Mouse (Mus musculus): ENCODE measurements around the gene Borcs5. TPM values are rescaled to one million over a fixed set of nuclear protein-coding genes. Genes with fewer than 3 reads are reported as not detected.
A peak's percentile ranks its signal among the peaks of the same experiment; 100 is the strongest.

Borcs5 gene
- polyA plus RNA-seq (2012; rRNA removed): 9.2 and 12.3 TPM in 2 replicates

DNA sequence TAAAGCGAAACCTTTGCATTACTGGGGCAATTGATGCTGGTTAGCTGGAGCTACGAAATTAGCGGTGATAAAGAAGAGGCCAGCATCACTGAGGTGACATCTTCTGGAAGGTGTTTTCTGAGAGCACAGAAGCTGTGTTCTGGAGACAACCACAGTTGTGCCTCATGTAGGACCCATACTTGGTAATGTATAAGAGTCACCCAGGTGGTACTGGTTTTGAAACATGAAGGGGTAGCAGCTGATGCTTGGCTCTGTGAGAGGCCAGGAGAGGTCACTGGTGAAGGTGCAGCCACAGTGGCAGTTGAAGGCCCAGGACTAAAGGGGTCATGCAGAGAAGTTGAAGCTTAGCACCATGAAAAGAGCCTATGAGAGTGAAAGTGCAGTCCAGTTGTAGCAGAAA is at the start of gene Borcs5:
Gene Borcs5 (plus strand): TSS at position 301 of the 400 bp plus-strand sequence.
- DNase-seq (ENCODE audit: low read depth in 1 of 2, low spot score in 2 of 2): no peak
- Histone ChIP-seq H3K36me3 (ENCODE audit: control insufficient read depth, insufficient read depth, low read length) (no peaks in the 10 kb centered on the region), H3K27me3 (ENCODE audit: control insufficient read depth, insufficient read depth, low read length) (no peaks in the 10 kb centered on the region), H3K4me3 (ENCODE audit: extremely low read depth, insufficient read depth, insufficient read length) (no peak within 1 kb of the TSS), H3K4me1 (ENCODE audit: control insufficient read depth, insufficient read depth, insufficient read length) (no peaks in the 10 kb centered on the region), H3K27ac (ENCODE audit: insufficient read depth, low read length) (no peak within 1 kb of the TSS)
- 85% methylated on average over 3 of the region's 3 CpGs for WGBS
- TF ChIP-seq CTCF (IDR thresholded peaks at IDR 0.05; ENCODE audit: extremely low read depth, insufficient read depth, insufficient read length, insufficient replicate concordance) (no peak), POLR2A (IDR thresholded peaks at IDR 0.05; ENCODE audit: low read depth, low read length) (no peak)

DNA sequence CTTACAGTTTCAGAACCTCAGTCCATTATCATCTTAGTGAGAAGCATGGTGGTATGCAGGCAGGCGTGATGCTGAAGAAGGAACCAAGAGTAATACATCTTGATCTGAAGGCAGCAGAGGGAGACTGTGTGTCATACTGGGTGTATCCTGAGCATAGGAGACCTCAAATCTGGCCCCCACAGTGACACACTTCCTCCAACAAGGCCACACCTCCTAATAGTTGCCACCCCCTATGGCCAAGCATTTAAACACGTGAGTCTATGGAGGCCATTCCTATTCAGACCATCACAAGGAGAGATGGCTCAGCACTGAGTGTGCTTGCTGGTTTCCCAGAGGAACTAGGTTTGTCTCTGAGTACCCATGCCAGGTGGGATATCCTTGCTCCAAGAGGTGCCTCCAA is 47.7 kb upstream of the Borcs5 start:
- Histone ChIP-seq H3K36me3 (ENCODE audit: control insufficient read depth, insufficient read depth, low read length) (no peaks in the 10 kb centered on the region), H3K4me1 (ENCODE audit: control insufficient read depth, insufficient read depth, insufficient read length) (no peaks in the 10 kb centered on the region), H3K27ac (ENCODE audit: insufficient read depth, low read length) (no peak overlapping the region), H3K4me3 (ENCODE audit: extremely low read depth, insufficient read depth, insufficient read length) (no peak overlapping the region), H3K27me3 (ENCODE audit: control insufficient read depth, insufficient read depth, low read length) (no peaks in the 10 kb centered on the region)
- DNase-seq (ENCODE audit: low read depth in 1 of 2, low spot score in 2 of 2): no peak
- TF ChIP-seq CTCF (IDR thresholded peaks at IDR 0.05; ENCODE audit: extremely low read depth, insufficient read depth, insufficient read length, insufficient replicate concordance) (no peak), POLR2A (IDR thresholded peaks at IDR 0.05; ENCODE audit: low read depth, low read length) (no peak)
- WGBS: 87% methylated on average over 2 of the region's 2 CpGs

DNA sequence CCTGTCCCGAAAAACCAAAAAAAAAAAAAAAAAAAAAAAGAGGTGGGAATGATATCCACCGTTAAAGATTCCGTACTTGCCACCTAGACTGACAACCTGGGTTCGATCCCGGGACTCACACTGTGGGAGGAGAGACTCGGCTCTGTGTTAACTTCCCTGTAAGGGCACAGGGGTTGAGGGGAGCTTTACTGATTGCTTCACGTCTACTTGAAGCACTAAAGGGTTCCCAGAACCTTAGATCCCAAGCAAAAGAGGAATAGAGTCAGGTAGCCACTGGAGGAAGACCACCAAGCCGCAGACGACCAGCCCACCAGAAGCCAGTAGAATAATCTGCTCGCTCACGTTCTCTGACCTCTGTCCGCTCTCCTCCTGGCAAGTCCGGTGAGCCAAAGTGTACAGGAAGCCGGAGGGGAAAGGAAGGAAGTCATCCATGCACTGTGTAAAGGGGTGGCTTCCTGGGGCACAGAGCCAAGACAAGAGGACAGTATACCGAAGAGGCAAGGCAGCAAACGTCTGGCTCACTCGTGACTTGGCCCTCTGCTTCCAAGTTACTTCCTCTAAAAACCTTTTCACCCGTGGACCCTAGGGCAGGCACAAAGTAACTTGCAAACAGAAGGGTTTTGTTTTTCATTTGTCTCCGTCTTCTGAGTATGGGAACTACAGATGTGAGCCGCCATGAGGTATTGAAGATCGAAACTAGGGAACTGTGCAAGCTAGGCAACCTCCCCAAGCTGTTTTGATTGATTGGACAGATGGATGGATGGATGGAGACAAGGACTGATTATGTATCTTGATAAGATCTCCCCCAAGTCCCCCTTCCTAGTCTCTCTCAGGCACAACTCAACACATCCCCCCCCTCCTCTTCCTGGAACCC is 44.5 kb upstream of the Borcs5 start:
- Histone ChIP-seq H3K4me1 (ENCODE audit: control insufficient read depth, insufficient read depth, insufficient read length) (no peaks in the 10 kb centered on the region), H3K27ac (ENCODE audit: insufficient read depth, low read length) (no peak overlapping the region), H3K4me3 (ENCODE audit: extremely low read depth, insufficient read depth, insufficient read length) (peak overlapping the region; percentile 3; the same call in 1 of the 2 replicates), H3K27me3 (ENCODE audit: control insufficient read depth, insufficient read depth, low read length) (no peaks in the 10 kb centered on the region), H3K36me3 (ENCODE audit: control insufficient read depth, insufficient read depth, low read length) (no peaks in the 10 kb centered on the region)
- WGBS: 20% methylated on average over 21 of the region's 21 CpGs
- TF ChIP-seq POLR2A (IDR thresholded peaks at IDR 0.05; ENCODE audit: low read depth, low read length): no peak
- no peak for TF ChIP-seq CTCF (IDR thresholded peaks at IDR 0.05; ENCODE audit: extremely low read depth, insufficient read depth, insufficient read length, insufficient replicate concordance)
- DNase-seq (ENCODE audit: low read depth in 1 of 2, low spot score in 2 of 2): no peak

DNA sequence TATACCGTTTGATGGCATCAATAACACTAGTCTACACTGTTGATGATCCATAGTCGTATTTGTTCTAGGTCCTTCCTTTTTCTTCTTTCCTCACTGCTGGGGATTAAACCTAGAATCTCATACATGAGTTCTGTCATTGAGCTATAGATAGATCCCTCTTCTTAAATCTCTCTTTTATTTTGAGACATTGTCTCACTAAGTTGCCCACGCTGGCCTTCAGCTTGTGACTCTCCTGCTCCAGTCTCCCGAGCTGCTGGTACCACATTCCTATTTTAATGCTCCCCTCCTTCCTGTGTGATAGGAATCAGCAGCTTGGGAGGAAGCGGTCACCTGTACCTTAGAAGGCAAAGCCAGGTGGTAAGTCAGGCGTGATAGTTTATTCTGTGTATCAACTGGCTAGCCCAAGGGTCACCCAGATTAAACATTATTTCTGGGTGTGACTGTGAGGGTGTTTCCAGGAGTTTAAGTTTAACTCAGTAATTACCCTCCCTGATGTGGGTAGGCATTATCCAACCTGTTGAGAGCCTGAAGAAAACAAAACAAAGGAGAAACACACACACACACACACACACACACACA is 41.6 kb upstream of the Borcs5 start:
- H3K4me1 ChIP-seq (ENCODE audit: control insufficient read depth, insufficient read depth, insufficient read length): no peaks in the 10 kb centered on the region
- no peak overlapping the region for H3K4me3 ChIP-seq (ENCODE audit: extremely low read depth, insufficient read depth, insufficient read length)
- WGBS: 89% methylated on average over 6 of the region's 6 CpGs
- H3K27me3 ChIP-seq (ENCODE audit: control insufficient read depth, insufficient read depth, low read length): no peaks in the 10 kb centered on the region
- no peak for TF ChIP-seq CTCF (IDR thresholded peaks at IDR 0.05; ENCODE audit: extremely low read depth, insufficient read depth, insufficient read length, insufficient replicate concordance)
- TF ChIP-seq POLR2A (IDR thresholded peaks at IDR 0.05; ENCODE audit: low read depth, low read length): no peak
- no peak for DNase-seq (ENCODE audit: low read depth in 1 of 2, low spot score in 2 of 2)
- H3K27ac ChIP-seq (ENCODE audit: insufficient read depth, low read length): no peak overlapping the region
- no peaks in the 10 kb centered on the region for H3K36me3 ChIP-seq (ENCODE audit: control insufficient read depth, insufficient read depth, low read length)

DNA sequence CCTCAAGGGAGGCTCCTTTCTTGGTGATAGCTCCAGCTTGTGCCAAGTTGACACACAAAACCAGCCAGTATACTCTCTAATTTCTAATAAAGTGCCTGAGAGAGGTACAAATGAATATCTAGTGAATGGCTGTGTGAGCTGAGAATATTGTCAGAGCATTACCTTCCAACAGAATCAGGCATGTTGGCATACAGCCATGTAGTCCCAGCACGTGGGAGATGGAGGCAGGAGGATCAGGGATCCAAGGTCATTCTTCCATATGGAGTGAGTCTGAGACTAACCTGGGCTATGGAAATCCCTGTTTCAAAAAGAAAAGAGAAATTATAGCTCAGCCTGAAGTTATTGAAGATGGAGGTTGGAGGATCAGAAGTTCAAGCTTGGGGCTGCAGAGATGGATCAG is 40.1 kb upstream of the Borcs5 start:
- no peak for TF ChIP-seq CTCF (IDR thresholded peaks at IDR 0.05; ENCODE audit: extremely low read depth, insufficient read depth, insufficient read length, insufficient replicate concordance)
- no peaks in the 10 kb centered on the region for H3K36me3 ChIP-seq (ENCODE audit: control insufficient read depth, insufficient read depth, low read length)
- DNase-seq (ENCODE audit: low read depth in 1 of 2, low spot score in 2 of 2): no peak
- no peaks in the 10 kb centered on the region for H3K27me3 ChIP-seq (ENCODE audit: control insufficient read depth, insufficient read depth, low read length)
- WGBS: 83% methylated on average over 1 of the region's 1 CpGs
- no peak overlapping the region for H3K4me3 ChIP-seq (ENCODE audit: extremely low read depth, insufficient read depth, insufficient read length)
- no peak overlapping the region for H3K27ac ChIP-seq (ENCODE audit: insufficient read depth, low read length)
- H3K4me1 ChIP-seq (ENCODE audit: control insufficient read depth, insufficient read depth, insufficient read length): no peaks in the 10 kb centered on the region

DNA sequence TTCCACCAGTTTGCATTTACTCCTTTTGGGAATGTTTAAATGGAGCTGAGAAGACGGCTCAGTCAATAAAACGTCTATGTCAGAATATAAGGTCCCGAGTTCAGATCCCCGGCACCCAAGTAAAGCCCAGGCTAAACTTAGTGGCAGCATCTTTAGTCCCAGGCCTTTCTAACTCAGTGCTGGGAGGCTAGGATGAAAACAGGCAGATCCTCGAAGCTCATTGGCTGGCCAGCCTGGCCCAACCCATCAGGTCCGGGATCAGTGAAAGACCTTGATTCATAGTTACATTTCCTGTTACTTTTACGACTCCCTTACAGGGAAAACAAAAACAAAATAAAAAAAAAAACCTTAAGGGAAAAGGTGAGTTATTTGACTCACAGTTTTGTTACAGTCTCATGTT is 38.2 kb upstream of the Borcs5 start:
- Histone ChIP-seq H3K4me3 (ENCODE audit: extremely low read depth, insufficient read depth, insufficient read length) (no peak overlapping the region), H3K27ac (ENCODE audit: insufficient read depth, low read length) (no peak overlapping the region), H3K27me3 (ENCODE audit: control insufficient read depth, insufficient read depth, low read length) (no peaks in the 10 kb centered on the region), H3K4me1 (ENCODE audit: control insufficient read depth, insufficient read depth, insufficient read length) (no peaks in the 10 kb centered on the region), H3K36me3 (ENCODE audit: control insufficient read depth, insufficient read depth, low read length) (no peaks in the 10 kb centered on the region)
- TF ChIP-seq POLR2A (IDR thresholded peaks at IDR 0.05; ENCODE audit: low read depth, low read length) (no peak), CTCF (IDR thresholded peaks at IDR 0.05; ENCODE audit: extremely low read depth, insufficient read depth, insufficient read length, insufficient replicate concordance) (no peak)
- WGBS: 81% methylated on average over 7 of the region's 7 CpGs
- DNase-seq (ENCODE audit: low read depth in 1 of 2, low spot score in 2 of 2): no peak

DNA sequence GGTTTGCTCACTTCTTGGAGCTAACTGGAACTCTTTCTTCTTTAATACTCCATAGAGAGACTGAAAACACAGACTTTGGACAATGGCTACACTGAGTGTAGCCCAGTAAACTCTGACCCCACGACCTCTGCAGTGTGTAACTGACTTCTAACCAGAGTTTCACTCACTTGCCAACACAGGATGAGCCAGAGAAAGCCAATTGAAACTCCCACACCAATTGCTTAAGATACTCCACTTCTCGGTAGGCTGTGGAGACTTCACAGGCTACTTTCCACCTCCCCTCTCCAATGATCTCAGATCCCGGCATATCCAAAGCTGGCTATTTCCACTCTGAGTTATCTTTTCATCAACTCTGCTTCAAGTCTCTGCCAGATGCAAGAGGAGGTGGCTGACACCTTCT is 37.5 kb upstream of the Borcs5 start:
- Histone ChIP-seq H3K27ac (ENCODE audit: insufficient read depth, low read length) (no peak overlapping the region), H3K4me1 (ENCODE audit: control insufficient read depth, insufficient read depth, insufficient read length) (no peaks in the 10 kb centered on the region), H3K36me3 (ENCODE audit: control insufficient read depth, insufficient read depth, low read length) (no peaks in the 10 kb centered on the region), H3K27me3 (ENCODE audit: control insufficient read depth, insufficient read depth, low read length) (no peaks in the 10 kb centered on the region), H3K4me3 (ENCODE audit: extremely low read depth, insufficient read depth, insufficient read length) (no peak overlapping the region)
- no peak for DNase-seq (ENCODE audit: low read depth in 1 of 2, low spot score in 2 of 2)
- TF ChIP-seq CTCF (IDR thresholded peaks at IDR 0.05; ENCODE audit: extremely low read depth, insufficient read depth, insufficient read length, insufficient replicate concordance) (no peak), POLR2A (IDR thresholded peaks at IDR 0.05; ENCODE audit: low read depth, low read length) (no peak)
- WGBS: 76% methylated on average over 3 of the region's 3 CpGs

Data from spleen, adult 2 months (tissue).